10 mouse cellular contexts compared by ENCODE assay signal in genomic region chr2:25663511-25663910, GRCm38 (mm10). TPM values are rescaled to one million over a fixed set of nuclear protein-coding genes. Genes with fewer than 3 reads are reported as not detected.
DNase-seq lines count a peak whose midpoint lies in the region; TF ChIP-seq lines count a peak whose summit lies in the region.
"Had no signal": no experiment of that assay in that cellular context is flagged by ENCODE, and none has a peak within 500 bp of the region (broad histone marks: within the 10 kb centered on the region; RNA-seq: fewer than 3 reads in every experiment).

No protein-coding gene starts in this region.

- no peak for TF ChIP-seq EP300 in ES-Bruce4 (IDR thresholded peaks at IDR 0.05; ENCODE audit: insufficient read depth, low read depth, low read length)

- H3K27me3 ChIP-seq in ES-Bruce4 (ENCODE audit: control insufficient read depth, insufficient read depth, low read length, poor library complexity, severe bottlenecking): no peaks in the 10 kb centered on the region

- no peak for TF ChIP-seq POLR2A in ES-Bruce4 (IDR thresholded peaks at IDR 0.05; ENCODE audit: insufficient read depth, low read length)

- peak; percentile 58 for DNase-seq in layer of hippocampus, adult 11-12 months (ENCODE audit: low spot score)
- no peak for DNase-seq in layer of hippocampus, adult 9-11 months
- DNase-seq in adrenal gland, adult (ENCODE audit: inconsistent age in 2 of 2, low spot score in 1 of 2): peak; percentile 71 to 92
- DNase-seq in embryo, embryonic 9.5 days (ENCODE audit: extremely low spot score): peak; percentile 52
- DNase-seq in layer of hippocampus, adult 9-10 months (ENCODE audit: low spot score): peak; percentile 15
- DNase-seq in retina, embryonic 14.5 days (ENCODE audit: low spot score): peak; percentile 59
- DNase-seq in yolk sac, embryonic 10.5 days (ENCODE audit: low spot score): no peak

- H3K4me1 ChIP-seq in ES-Bruce4 (ENCODE audit: control insufficient read depth, insufficient read depth, low read length): no peaks in the 10 kb centered on the region

- TF ChIP-seq CTCF in ES-Bruce4 (IDR thresholded peaks at IDR 0.05; ENCODE audit: low read depth, low read length): peak; percentile 73

- H3K9me3 ChIP-seq in ES-Bruce4 (replicated peaks; ENCODE audit: control insufficient read depth, insufficient read depth, low read length, poor library complexity, severe bottlenecking): no peaks in the 10 kb centered on the region

- H3K36me3 ChIP-seq in ES-Bruce4 (ENCODE audit: control insufficient read depth, insufficient read depth, low read length, poor library complexity, severe bottlenecking): no peaks in the 10 kb centered on the region

- no peak overlapping the region for H3K4me3 ChIP-seq in ES-Bruce4 (ENCODE audit: low read depth, low read length)

- no peak overlapping the region for H3K27ac ChIP-seq in ES-Bruce4 (ENCODE audit: insufficient read depth, low read length)

- no peak overlapping the region for H3K9ac ChIP-seq in ES-Bruce4 (ENCODE audit: low read depth, poor library complexity, severe bottlenecking)

RNA-seq across cellular contexts. Expression of gene Lcn5, which starts 5.8 kb away (rescaled TPM):
- not detected in 2 replicates for polyA plus RNA-seq in ES-Bruce4 (2011; ENCODE audit: insufficient read depth, insufficient read length, low read depth, missing spikeins)
- polyA plus RNA-seq: lung, embryonic 16.5 days; stomach, embryonic 16.5 days had no signal

RNA-seq across cellular contexts. Expression of gene Lcn8, which starts 10.6 kb away (rescaled TPM):
- polyA plus RNA-seq in ES-Bruce4 (2011; ENCODE audit: insufficient read depth, insufficient read length, low read depth, missing spikeins): not detected in 2 replicates
- polyA plus RNA-seq: stomach, embryonic 16.5 days had no signal

RNA-seq across cellular contexts. Expression of gene Lcn6, which starts 13.1 kb away (rescaled TPM):
- not detected in 2 replicates for polyA plus RNA-seq in ES-Bruce4 (2011; ENCODE audit: insufficient read depth, insufficient read length, low read depth, missing spikeins)
- polyA plus RNA-seq: lung, embryonic 16.5 days; stomach, embryonic 16.5 days had no signal

RNA-seq across cellular contexts. Expression of gene Lcn10, which starts 19.0 kb away (rescaled TPM):
- polyA plus RNA-seq in ES-Bruce4 (2011; ENCODE audit: insufficient read depth, insufficient read length, low read depth, missing spikeins): not detected in 2 replicates
- polyA plus RNA-seq: lung, embryonic 16.5 days; stomach, embryonic 16.5 days had no signal

RNA-seq across cellular contexts. Expression of gene Fcna, which starts 35.7 kb away (rescaled TPM):
- polyA plus RNA-seq in ES-Bruce4 (2011; ENCODE audit: insufficient read depth, insufficient read length, low read depth, missing spikeins): not detected in 2 replicates

Comparison
In these comparisons a context has a peak if more than half of its experiments do, and no peak if none do; other contexts are left out.
1. DNase-seq: peak in layer of hippocampus, adult 11-12 months (single experiment), adrenal gland, adult (2 of 2), embryo, embryonic 9.5 days (single experiment), layer of hippocampus, adult 9-10 months (single experiment) and retina, embryonic 14.5 days (single experiment); none in layer of hippocampus, adult 9-11 months (single experiment) and yolk sac, embryonic 10.5 days (single experiment).